Mouse (Mus musculus) skeletal muscle tissue, adult 2 months (tissue): ENCODE measurements around the gene Gpx4.
"Not testable (repeated sequence)": the region's sequence is repeated elsewhere in the genome, so short reads cannot be mapped to it uniquely, and the experiment has no call there.

Source experiments
- DNase-seq: peaks from one replicate; pipeline ENCODE4 v3.0.0-alpha.2; 2012; ENCODE audit warnings: low read depth, low spot score

Gene Gpx4

GRCm38 (mm10) chr10:80023758-80024157 lies 23.2 kb upstream of the Gpx4 start:
- no peak for DNase-seq

GRCm38 (mm10) chr10:80024229-80025043 lies 22.5 kb upstream of the Gpx4 start:
- DNase-seq, result no peak

DNA sequence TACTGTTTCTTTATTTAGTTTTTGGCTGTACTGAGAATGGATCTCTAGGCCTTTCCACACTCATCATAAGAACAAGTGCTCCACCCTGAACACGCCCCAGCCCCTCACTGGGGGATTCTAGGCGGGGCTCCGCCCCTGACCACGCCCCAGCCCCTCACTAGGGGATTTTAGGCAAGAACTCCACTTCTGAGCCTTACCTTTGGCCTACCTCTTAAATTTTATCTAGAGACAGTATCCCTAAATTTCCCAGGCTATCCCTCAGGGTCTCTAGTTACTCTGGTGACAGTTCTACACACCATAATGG lies 22.0 kb upstream of the Gpx4 start:
- DNase-seq, result no peak

DNA sequence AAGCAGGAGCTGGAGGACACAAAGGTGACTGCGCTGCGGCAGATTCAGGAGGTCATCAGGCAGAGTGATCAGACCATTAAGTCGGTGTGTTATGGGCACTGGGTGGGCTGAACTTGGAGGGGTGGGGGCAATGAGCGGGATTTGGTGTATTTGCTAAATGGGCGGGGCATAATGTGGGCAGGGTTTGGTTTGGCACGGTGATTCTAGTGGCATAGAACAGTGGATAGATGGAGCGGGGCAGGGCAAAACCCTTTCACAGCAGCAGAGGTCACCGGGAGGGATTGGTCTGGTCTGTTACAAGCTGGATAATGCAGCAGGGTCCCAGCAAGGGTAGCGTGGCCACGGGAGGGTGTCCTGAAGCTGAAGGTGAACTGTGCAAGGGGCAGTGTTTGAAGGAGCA lies 21.5 kb upstream of the Gpx4 start:
- DNase-seq, result no peak

DNA sequence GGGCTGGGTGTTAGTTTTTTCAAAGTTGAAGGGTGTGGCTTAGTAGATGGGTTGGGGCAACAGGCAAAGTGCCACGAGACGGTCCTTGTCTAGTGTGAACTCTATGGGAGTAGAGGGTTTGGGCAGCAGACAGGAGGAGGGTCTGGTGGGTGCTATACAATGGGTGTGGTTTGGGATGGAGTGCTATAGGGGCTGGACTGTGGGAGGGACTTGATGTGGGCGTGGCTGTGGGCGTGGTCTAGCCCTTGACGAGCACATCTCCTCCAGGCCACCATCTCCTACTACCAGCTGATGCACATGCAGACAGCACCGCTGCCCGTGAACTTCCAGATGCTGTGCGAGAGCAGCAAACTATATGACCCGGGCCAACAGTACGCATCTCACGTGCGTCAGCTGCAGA lies 21.1 kb upstream of the Gpx4 start:
- no peak for DNase-seq

DNA sequence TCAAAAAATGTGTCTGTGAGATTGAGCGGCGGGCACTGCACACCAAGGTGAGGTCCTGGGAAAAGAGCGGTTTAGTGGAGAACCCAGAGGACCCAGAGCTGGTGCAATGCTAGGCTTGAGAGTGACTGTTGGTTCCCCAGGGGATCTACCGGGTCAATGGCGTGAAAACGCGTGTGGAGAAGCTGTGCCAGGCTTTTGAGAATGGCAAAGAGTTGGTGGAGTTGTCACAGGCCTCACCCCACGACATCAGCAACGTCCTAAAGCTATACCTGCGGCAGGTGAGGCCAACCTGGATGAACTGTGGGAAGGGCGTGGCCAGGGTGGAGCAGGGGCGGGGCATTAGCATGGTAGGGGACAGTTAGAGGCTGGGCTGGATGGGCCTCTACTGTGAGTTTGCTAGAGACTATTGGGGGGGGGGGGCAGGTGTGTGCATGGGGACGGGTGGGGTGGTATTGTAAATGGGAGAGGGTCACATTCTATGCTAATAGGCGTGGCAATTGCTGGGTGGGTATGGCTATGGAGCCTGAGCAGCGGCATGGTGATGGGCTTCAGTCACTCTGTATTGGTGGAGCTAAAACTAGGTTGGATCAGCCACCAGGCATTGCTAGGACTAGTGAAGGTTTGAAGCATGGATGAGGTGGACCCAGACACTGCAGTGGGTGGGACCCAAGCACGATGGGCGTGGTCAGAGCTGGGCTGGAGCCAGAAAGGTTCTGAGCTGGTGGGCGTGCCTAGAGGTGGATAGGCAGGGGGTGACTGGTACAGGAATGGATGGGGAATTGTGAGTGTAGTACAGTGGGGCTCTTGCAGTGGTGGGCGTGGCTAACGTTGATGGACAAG lies 19.1 kb upstream of the Gpx4 start:
- DNase-seq, result no peak

GRCm38 (mm10) chr10:80028521-80028846 lies 18.5 kb upstream of the Gpx4 start:
- DNase-seq, result no peak

GRCm38 (mm10) chr10:80030191-80030590 lies 16.8 kb upstream of the Gpx4 start:
- DNase-seq, result no peak

DNA sequence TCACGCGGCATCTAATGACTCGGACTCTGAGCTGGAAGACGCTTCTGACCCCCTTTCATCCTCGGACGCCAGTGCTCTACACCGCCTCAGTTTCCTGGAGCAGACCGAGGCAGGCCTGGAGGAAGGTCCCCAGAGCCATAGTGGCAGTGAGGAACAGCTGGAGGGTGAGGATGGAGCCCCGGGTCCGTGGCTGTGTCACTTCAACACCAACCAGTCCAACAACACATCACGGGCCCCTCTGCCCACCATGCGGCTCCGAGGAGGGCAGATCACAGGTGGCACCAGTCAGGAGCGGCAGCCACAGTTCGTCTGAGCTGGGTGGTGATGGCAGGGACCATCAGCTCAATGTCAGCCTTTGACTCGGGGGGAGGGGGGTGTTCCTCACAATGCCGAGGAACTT lies 16.2 kb upstream of the Gpx4 start:
- DNase-seq, result no peak

- DNase-seq, result peak; percentile 54
These were observed 14.0 kb upstream of the Gpx4 start for GRCm38 (mm10) chr10:80032799-80033480.

- peak; percentile 57 for DNase-seq
These were observed 13.2 kb upstream of the Gpx4 start for GRCm38 (mm10) chr10:80033511-80034391.

DNA sequence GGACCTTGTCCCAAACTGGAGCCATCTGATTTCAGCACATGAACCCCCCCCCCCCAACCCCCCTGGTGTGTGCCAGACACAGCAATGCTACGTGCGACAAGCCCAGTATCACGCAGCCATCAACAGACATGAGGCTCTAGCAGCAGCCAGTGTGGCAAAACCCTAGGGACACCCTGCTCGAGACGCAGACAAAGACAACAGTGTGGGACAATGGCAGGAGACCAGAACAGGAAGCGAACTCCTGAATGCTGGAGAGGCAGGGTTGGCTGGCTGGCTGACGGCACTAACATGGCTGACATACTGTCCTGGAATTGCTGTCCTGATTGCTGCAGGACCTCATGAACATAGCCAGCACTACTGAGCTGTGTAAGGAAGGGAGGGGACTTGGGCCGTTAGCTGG lies 11.8 kb upstream of the Gpx4 start:
- no peak for DNase-seq

DNA sequence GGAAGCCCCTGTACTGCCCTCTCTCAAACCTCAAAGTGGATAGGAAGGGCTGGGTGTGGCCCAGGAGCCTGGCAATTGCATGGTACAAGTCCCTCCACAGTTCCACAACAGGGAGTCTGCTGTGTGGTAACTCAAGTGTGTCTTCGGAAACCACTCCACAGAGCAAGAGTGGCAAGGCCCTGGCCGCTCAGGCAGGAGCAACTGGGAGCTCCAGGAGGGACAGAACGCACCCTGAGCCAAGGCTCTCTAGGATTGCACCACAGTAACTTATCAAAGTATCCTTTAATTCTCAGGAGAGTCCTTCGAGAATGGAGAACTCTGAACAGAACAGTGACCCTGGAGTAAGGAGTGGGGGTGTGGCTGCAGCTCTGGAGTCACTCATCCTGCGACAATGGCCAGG lies 11.3 kb upstream of the Gpx4 start:
- DNase-seq, result no peak

- no peak for DNase-seq
These were observed 10.1 kb upstream of the Gpx4 start for GRCm38 (mm10) chr10:80036832-80037231.

DNA sequence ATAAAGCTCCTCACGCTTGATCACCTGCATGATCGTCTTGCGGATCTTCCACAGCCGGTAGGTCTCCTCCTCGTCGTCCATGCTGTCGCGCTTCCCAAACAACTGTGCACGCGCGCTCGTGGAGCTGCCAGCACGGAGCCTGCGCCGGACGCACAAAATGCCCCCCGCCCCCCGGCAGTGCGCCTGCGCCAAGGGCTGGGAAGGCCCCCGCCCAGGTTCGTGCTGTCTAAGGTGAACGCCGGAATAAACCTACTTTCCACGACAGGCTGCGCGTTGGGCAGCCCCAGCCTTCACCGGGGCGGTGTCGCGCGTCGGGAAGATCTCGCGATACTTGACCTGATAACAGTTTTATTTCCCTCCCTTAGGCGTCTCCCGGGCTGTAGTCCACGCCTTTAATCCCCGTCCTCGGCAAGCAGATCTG lies 7.4 kb upstream of the Gpx4 start, which contains the start of gene Polr2e:
Gene Polr2e (minus strand): TSS at position 237 of the 421 bp plus-strand sequence.
- peak; percentile 99 for DNase-seq

DNA sequence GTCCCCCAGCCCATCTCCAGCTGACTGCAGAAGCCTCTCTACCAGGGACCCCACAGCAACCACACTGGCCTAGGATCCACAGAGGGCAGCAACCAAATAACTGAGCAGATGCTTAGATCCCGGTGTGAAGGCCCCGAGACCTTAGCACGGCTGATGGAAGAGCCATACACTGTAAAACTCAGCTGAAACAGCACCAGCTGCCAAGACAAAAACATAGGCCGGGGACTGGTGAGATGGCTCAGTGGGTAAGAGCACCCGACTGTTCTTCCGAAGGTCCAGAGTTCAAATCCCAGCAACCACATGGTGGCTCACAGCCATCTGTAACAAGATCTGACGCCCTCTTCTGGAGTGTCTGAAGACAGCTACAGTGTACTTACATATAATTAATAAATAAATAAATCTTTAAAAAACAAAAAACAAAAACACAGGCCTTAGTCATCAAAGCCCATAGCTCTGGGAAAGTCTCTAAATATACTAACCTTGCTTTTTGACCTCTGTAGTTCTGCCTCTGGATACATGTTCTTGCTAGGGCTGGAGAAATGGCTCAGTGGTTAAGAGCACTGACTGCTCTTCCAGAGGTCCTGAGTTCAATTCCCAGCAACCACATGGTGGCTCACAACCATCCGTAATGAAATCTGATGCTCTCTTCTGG lies 5.4 kb upstream of the Gpx4 start:
- not testable (repeated sequence) for DNase-seq

- no peak for DNase-seq
These were observed 2.9 kb upstream of the Gpx4 start for GRCm38 (mm10) chr10:80044087-80044486.

GRCm38 (mm10) chr10:80045364-80045763 lies 1.6 kb upstream of the Gpx4 start:
- DNase-seq, result not testable (repeated sequence)

GRCm38 (mm10) chr10:80045766-80046165 lies 1.2 kb upstream of the Gpx4 start:
- DNase-seq, result no peak

- no peak for DNase-seq
These were observed 1.4 kb downstream of the Gpx4 start for GRCm38 (mm10) chr10:80048396-80048795.

DNA sequence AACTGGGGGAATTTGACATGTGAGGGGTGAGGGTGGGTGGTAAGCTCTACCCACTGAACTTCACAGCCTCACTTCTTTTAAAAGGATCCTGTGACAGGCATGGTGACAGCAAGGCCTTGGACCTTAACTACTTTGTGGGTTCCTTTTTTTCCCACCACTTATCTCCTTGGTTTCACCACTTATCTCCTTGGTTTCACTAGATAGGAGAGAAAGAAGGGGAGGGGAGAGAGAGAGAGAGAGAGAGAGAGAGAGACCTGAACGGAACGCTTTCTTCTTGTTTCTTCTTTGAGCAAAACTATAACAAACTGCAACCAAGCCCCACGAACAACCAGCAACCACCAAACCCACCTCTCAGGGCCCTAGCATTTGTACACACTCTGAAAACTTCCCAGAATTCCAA lies 1.9 kb downstream of the Gpx4 start:
- no peak for DNase-seq
